Mouse (Mus musculus): ENCODE results near the gene Sema3d. TPM values are rescaled to one million over a fixed set of nuclear protein-coding genes. Genes with fewer than 3 reads are reported as not detected.

The Sema3d gene
- polyA plus RNA-seq, 1 experiment, result 2.0 TPM

GRCm38 (mm10) chr5:12499037-12499436 is 115.9 kb downstream of the Sema3d start:
- H3K27me3 ChIP-seq (replicated peaks; ENCODE audit: control insufficient read depth, insufficient read depth, low read length), result no peaks in the 10 kb centered on the region
- H3K4me1 ChIP-seq (ENCODE audit: control insufficient read depth, insufficient read depth, low read length), result no peaks in the 10 kb centered on the region
- 74% methylated on average over 5 of the region's 5 CpGs for WGBS
- TF ChIP-seq CTCF (conservative IDR thresholded peaks at IDR 0.05; ENCODE audit: insufficient read depth, insufficient read length, low read depth, low read length) (no peak), POLR2A (IDR thresholded peaks at IDR 0.05; ENCODE audit: low read depth, low read length) (no peak)
- DNase-seq, result no peak
- no peak overlapping the region for H3K4me3 ChIP-seq (ENCODE audit: insufficient read depth, low read depth, low read length)
- H3K27ac ChIP-seq (ENCODE audit: insufficient read depth, low read depth, low read length), result no peak overlapping the region
- H3K36me3 ChIP-seq (ENCODE audit: control insufficient read depth, insufficient read depth, low read length), result no peaks in the 10 kb centered on the region

- Histone ChIP-seq H3K4me3 (ENCODE audit: insufficient read depth, low read depth, low read length) (no peak overlapping the region), H3K27ac (ENCODE audit: insufficient read depth, low read depth, low read length) (no peak overlapping the region), H3K27me3 (replicated peaks; ENCODE audit: control insufficient read depth, insufficient read depth, low read length) (no peaks in the 10 kb centered on the region), H3K36me3 (ENCODE audit: control insufficient read depth, insufficient read depth, low read length) (no peaks in the 10 kb centered on the region), H3K4me1 (ENCODE audit: control insufficient read depth, insufficient read depth, low read length) (no peaks in the 10 kb centered on the region)
- no peak for TF ChIP-seq POLR2A (IDR thresholded peaks at IDR 0.05; ENCODE audit: low read depth, low read length)
- no peak for DNase-seq
- WGBS, result 78% methylated on average over 6 of the region's 6 CpGs
These were observed 116.8 kb downstream of the Sema3d start for GRCm38 (mm10) chr5:12499791-12500504.

GRCm38 (mm10) chr5:12512471-12512870 is 129.3 kb downstream of the Sema3d start:
- H3K27ac ChIP-seq (ENCODE audit: insufficient read depth, low read depth, low read length), result no peak overlapping the region
- no peak overlapping the region for H3K4me3 ChIP-seq (ENCODE audit: insufficient read depth, low read depth, low read length)
- H3K4me1 ChIP-seq (ENCODE audit: control insufficient read depth, insufficient read depth, low read length), result no peaks in the 10 kb centered on the region
- H3K27me3 ChIP-seq (replicated peaks; ENCODE audit: control insufficient read depth, insufficient read depth, low read length), result no peaks in the 10 kb centered on the region
- no peaks in the 10 kb centered on the region for H3K36me3 ChIP-seq (ENCODE audit: control insufficient read depth, insufficient read depth, low read length)
- 40% methylated on average over 1 of the region's 1 CpGs for WGBS
- no peak for DNase-seq
- TF ChIP-seq POLR2A (IDR thresholded peaks at IDR 0.05; ENCODE audit: low read depth, low read length) (no peak), CTCF (conservative IDR thresholded peaks at IDR 0.05; ENCODE audit: insufficient read depth, insufficient read length, low read depth, low read length) (no peak)

- Histone ChIP-seq H3K36me3 (ENCODE audit: control insufficient read depth, insufficient read depth, low read length) (no peaks in the 10 kb centered on the region), H3K4me3 (ENCODE audit: insufficient read depth, low read depth, low read length) (no peak overlapping the region), H3K4me1 (ENCODE audit: control insufficient read depth, insufficient read depth, low read length) (no peaks in the 10 kb centered on the region), H3K27ac (ENCODE audit: insufficient read depth, low read depth, low read length) (no peak overlapping the region), H3K27me3 (replicated peaks; ENCODE audit: control insufficient read depth, insufficient read depth, low read length) (no peaks in the 10 kb centered on the region)
- TF ChIP-seq POLR2A (IDR thresholded peaks at IDR 0.05; ENCODE audit: low read depth, low read length) (no peak), CTCF (conservative IDR thresholded peaks at IDR 0.05; ENCODE audit: insufficient read depth, insufficient read length, low read depth, low read length) (no peak)
- no peak for DNase-seq
- 84% methylated on average over 4 of the region's 4 CpGs for WGBS
These were observed 132.1 kb downstream of the Sema3d start for GRCm38 (mm10) chr5:12515283-12515682.

GRCm38 (mm10) chr5:12525235-12525767 is 142.1 kb downstream of the Sema3d start:
- H3K27me3 ChIP-seq (replicated peaks; ENCODE audit: control insufficient read depth, insufficient read depth, low read length), result no peaks in the 10 kb centered on the region
- no peak for DNase-seq
- TF ChIP-seq CTCF (conservative IDR thresholded peaks at IDR 0.05; ENCODE audit: insufficient read depth, insufficient read length, low read depth, low read length) (no peak), POLR2A (IDR thresholded peaks at IDR 0.05; ENCODE audit: low read depth, low read length) (no peak)
- no peaks in the 10 kb centered on the region for H3K36me3 ChIP-seq (ENCODE audit: control insufficient read depth, insufficient read depth, low read length)
- H3K4me3 ChIP-seq (ENCODE audit: insufficient read depth, low read depth, low read length), result no peak overlapping the region
- H3K27ac ChIP-seq (ENCODE audit: insufficient read depth, low read depth, low read length), result no peak overlapping the region
- H3K4me1 ChIP-seq (ENCODE audit: control insufficient read depth, insufficient read depth, low read length), result no peaks in the 10 kb centered on the region
- WGBS, result 27% methylated on average over 4 of the region's 4 CpGs

GRCm38 (mm10) chr5:12528596-12528995 is 145.4 kb downstream of the Sema3d start:
- TF ChIP-seq POLR2A (IDR thresholded peaks at IDR 0.05; ENCODE audit: low read depth, low read length), result no peak
- no peak for TF ChIP-seq CTCF (conservative IDR thresholded peaks at IDR 0.05; ENCODE audit: insufficient read depth, insufficient read length, low read depth, low read length)
- no peak for DNase-seq
- Histone ChIP-seq H3K36me3 (ENCODE audit: control insufficient read depth, insufficient read depth, low read length) (no peaks in the 10 kb centered on the region), H3K27me3 (replicated peaks; ENCODE audit: control insufficient read depth, insufficient read depth, low read length) (no peaks in the 10 kb centered on the region), H3K27ac (ENCODE audit: insufficient read depth, low read depth, low read length) (no peak overlapping the region), H3K4me1 (ENCODE audit: control insufficient read depth, insufficient read depth, low read length) (no peaks in the 10 kb centered on the region), H3K4me3 (ENCODE audit: insufficient read depth, low read depth, low read length) (no peak overlapping the region)
- WGBS, result 93% methylated on average over 2 of the region's 2 CpGs

- H3K27me3 ChIP-seq (replicated peaks; ENCODE audit: control insufficient read depth, insufficient read depth, low read length), result no peaks in the 10 kb centered on the region
- no peak for TF ChIP-seq CTCF (conservative IDR thresholded peaks at IDR 0.05; ENCODE audit: insufficient read depth, insufficient read length, low read depth, low read length)
- TF ChIP-seq POLR2A (IDR thresholded peaks at IDR 0.05; ENCODE audit: low read depth, low read length), result no peak
- no peaks in the 10 kb centered on the region for H3K4me1 ChIP-seq (ENCODE audit: control insufficient read depth, insufficient read depth, low read length)
- H3K27ac ChIP-seq (ENCODE audit: insufficient read depth, low read depth, low read length), result no peak overlapping the region
- DNase-seq, result peak; percentile 23
- WGBS, result 47% methylated on average over 1 of the region's 1 CpGs
- H3K4me3 ChIP-seq (ENCODE audit: insufficient read depth, low read depth, low read length), result no peak overlapping the region
- H3K36me3 ChIP-seq (ENCODE audit: control insufficient read depth, insufficient read depth, low read length), result no peaks in the 10 kb centered on the region
These were observed 146.6 kb downstream of the Sema3d start for GRCm38 (mm10) chr5:12529771-12530170.

All from kidney, adult 2 months (tissue).